Mouse (Mus musculus): ENCODE data around the gene Rbm10. TPM values are rescaled to one million over a fixed set of nuclear protein-coding genes. Genes with fewer than 3 reads are reported as not detected.

Gene Rbm10
- total and polyA plus RNA-seq, 2 experiments from 2014 or later, result 21.0 to 45.6 TPM

- Histone ChIP-seq H3K9me3 (replicated peaks; ENCODE audit: control insufficient read depth, low read length) (no peaks in the 10 kb centered on the region), H3K36me3 (replicated peaks; ENCODE audit: control insufficient read depth, insufficient read depth, low read length) (no peaks in the 10 kb centered on the region), H3K27me3 (ENCODE audit: control insufficient read depth, insufficient read depth, low read length) (no peaks in the 10 kb centered on the region), H3K4me1 (ENCODE audit: control insufficient read depth, insufficient read depth) (no peaks in the 10 kb centered on the region), H3K9ac (replicated peaks; ENCODE audit: low read depth, low read length) (peak within 1 kb of the TSS; percentile 52), H3K4me2 (ENCODE audit: low read depth, low read length) (peak within 1 kb of the TSS; percentile 80), H3K27ac (ENCODE audit: low read depth) (peak within 1 kb of the TSS; percentile 65), H3K4me3 (ENCODE audit: low read depth, low read length) (peak within 1 kb of the TSS; percentile 55)
- 16% methylated on average over 27 of the region's 27 CpGs for WGBS
- ATAC-seq (ENCODE audit: insufficient read depth, low read depth) (peak; percentile 79), DNase-seq (ENCODE audit: low spot score) (peak; percentile 52)
- TF ChIP-seq CTCF (IDR thresholded peaks at IDR 0.05; ENCODE audit: low read depth) (no peak), EP300 (IDR thresholded peaks at IDR 0.05; ENCODE audit: low read depth) (no peak; the same call in 1 of the 2 replicates)
These were observed 40.8 kb downstream of the Rbm10 start, which contains the start of gene Uba1 for GRCm38 (mm10) chrX:20658026-20658652. Gene Uba1, plus strand, starts transcription at chrX:20658326.

- DNase-seq (ENCODE audit: low spot score) (no peak), ATAC-seq (ENCODE audit: insufficient read depth, low read depth) (no peak)
- Histone ChIP-seq H3K4me2 (ENCODE audit: low read depth, low read length) (peak overlapping the region; percentile 80), H3K4me3 (ENCODE audit: low read depth, low read length) (peak overlapping the region; percentile 55), H3K9me3 (replicated peaks; ENCODE audit: control insufficient read depth, low read length) (no peaks in the 10 kb centered on the region), H3K27ac (ENCODE audit: low read depth) (peak overlapping the region; percentile 65; the same call in 1 of the 2 replicates), H3K4me1 (ENCODE audit: control insufficient read depth, insufficient read depth) (0 out of 2 replicates have a peak, but pooled peaks cover 1% of the 10 kb centered on the region), H3K9ac (replicated peaks; ENCODE audit: low read depth, low read length) (peak overlapping the region; percentile 52), H3K27me3 (ENCODE audit: control insufficient read depth, insufficient read depth, low read length) (no peaks in the 10 kb centered on the region), H3K36me3 (replicated peaks; ENCODE audit: control insufficient read depth, insufficient read depth, low read length) (no peaks in the 10 kb centered on the region)
- 19% methylated on average over 23 of the region's 24 CpGs for WGBS
- TF ChIP-seq CTCF (IDR thresholded peaks at IDR 0.05; ENCODE audit: low read depth), result no peak
- TF ChIP-seq EP300 (IDR thresholded peaks at IDR 0.05; ENCODE audit: low read depth), result no peak
These were observed 41.6 kb downstream of the Rbm10 start for GRCm38 (mm10) chrX:20658891-20659406.

GRCm38 (mm10) chrX:20662317-20662715, 45.0 kb downstream of the Rbm10 start:
- H3K36me3 ChIP-seq (replicated peaks; ENCODE audit: control insufficient read depth, insufficient read depth, low read length), result no peaks in the 10 kb centered on the region
- 35% methylated on average over 5 of the region's 5 CpGs for WGBS
- no peaks in the 10 kb centered on the region for H3K9me3 ChIP-seq (replicated peaks; ENCODE audit: control insufficient read depth, low read length)
- no peak overlapping the region for H3K9ac ChIP-seq (replicated peaks; ENCODE audit: low read depth, low read length)
- no peaks in the 10 kb centered on the region for H3K27me3 ChIP-seq (ENCODE audit: control insufficient read depth, insufficient read depth, low read length)
- H3K27ac ChIP-seq (ENCODE audit: low read depth), result no peak overlapping the region
- no peak overlapping the region for H3K4me2 ChIP-seq (ENCODE audit: low read depth, low read length)
- H3K4me1 ChIP-seq (ENCODE audit: control insufficient read depth, insufficient read depth), result 0 out of 2 replicates have a peak, but pooled peaks cover 7% of the 10 kb centered on the region
- DNase-seq (ENCODE audit: low spot score) (no peak), ATAC-seq (ENCODE audit: insufficient read depth, low read depth) (no peak)
- TF ChIP-seq CTCF (IDR thresholded peaks at IDR 0.05; ENCODE audit: low read depth) (no peak), EP300 (IDR thresholded peaks at IDR 0.05; ENCODE audit: low read depth) (no peak)
- H3K4me3 ChIP-seq (ENCODE audit: low read depth, low read length), result no peak overlapping the region

GRCm38 (mm10) chrX:20662716-20663443, 45.6 kb downstream of the Rbm10 start:
- peak; percentile 88 for ATAC-seq (ENCODE audit: insufficient read depth, low read depth)
- H3K4me3 ChIP-seq (ENCODE audit: low read depth, low read length), result peak overlapping the region; percentile 62
- peaks cover 2% of the 10 kb centered on the region; the same call in 1 of the 2 replicates for H3K36me3 ChIP-seq (replicated peaks; ENCODE audit: control insufficient read depth, insufficient read depth, low read length)
- H3K4me2 ChIP-seq (ENCODE audit: low read depth, low read length), result peak overlapping the region; percentile 75
- 0 out of 2 replicates have a peak, but pooled peaks cover 7% of the 10 kb centered on the region for H3K4me1 ChIP-seq (ENCODE audit: control insufficient read depth, insufficient read depth)
- peak overlapping the region; percentile 80 for H3K27ac ChIP-seq (ENCODE audit: low read depth)
- no peaks in the 10 kb centered on the region for H3K9me3 ChIP-seq (replicated peaks; ENCODE audit: control insufficient read depth, low read length)
- DNase-seq (ENCODE audit: low spot score), result peak; percentile 76
- no peaks in the 10 kb centered on the region for H3K27me3 ChIP-seq (ENCODE audit: control insufficient read depth, insufficient read depth, low read length)
- peak overlapping the region; percentile 72 for H3K9ac ChIP-seq (replicated peaks; ENCODE audit: low read depth, low read length)
- TF ChIP-seq EP300 (IDR thresholded peaks at IDR 0.05; ENCODE audit: low read depth) (peak; percentile 59; the same call in 1 of the 2 replicates), CTCF (IDR thresholded peaks at IDR 0.05; ENCODE audit: low read depth) (peak; percentile 61)
- 13% methylated on average over 25 of the region's 28 CpGs for WGBS

GRCm38 (mm10) chrX:20663444-20663790, 46.1 kb downstream of the Rbm10 start:
- Histone ChIP-seq H3K36me3 (replicated peaks; ENCODE audit: control insufficient read depth, insufficient read depth, low read length) (peaks cover 7% of the 10 kb centered on the region), H3K4me1 (ENCODE audit: control insufficient read depth, insufficient read depth) (0 out of 2 replicates have a peak, but pooled peaks cover 7% of the 10 kb centered on the region), H3K27me3 (ENCODE audit: control insufficient read depth, insufficient read depth, low read length) (no peaks in the 10 kb centered on the region), H3K4me3 (ENCODE audit: low read depth, low read length) (peak overlapping the region; percentile 62), H3K4me2 (ENCODE audit: low read depth, low read length) (peak overlapping the region; percentile 75), H3K9ac (replicated peaks; ENCODE audit: low read depth, low read length) (peak overlapping the region; percentile 72), H3K9me3 (replicated peaks; ENCODE audit: control insufficient read depth, low read length) (no peaks in the 10 kb centered on the region), H3K27ac (ENCODE audit: low read depth) (peak overlapping the region; percentile 80)
- no peak for TF ChIP-seq EP300 (IDR thresholded peaks at IDR 0.05; ENCODE audit: low read depth)
- 15% methylated on average over 9 of the region's 9 CpGs for WGBS
- DNase-seq (ENCODE audit: low spot score), result no peak
- ATAC-seq (ENCODE audit: insufficient read depth, low read depth), result 0 out of 2 replicates have a peak, but pooled peaks have one; percentile 2

Data from heart, postnatal 0 days (tissue).